Mouse (Mus musculus) kidney, adult 2 months (tissue): ENCODE results near the gene Dcdc2c.

ENCODE experiments used
- CTCF ChIP-seq: fragments of 200-500 bp; conservative IDR thresholded peaks from 2 replicates; pipeline ENCODE4 v1.5.1; 2011; ENCODE audit warnings: low read depth, mild to moderate bottlenecking, control low read depth, low read length, moderate library complexity, mixed read lengths; ENCODE audit not compliant: insufficient read depth, insufficient read length
- POLR2A ChIP-seq: fragments of 200-500 bp; IDR thresholded peaks from one replicate; pipeline ENCODE4 v1.6.1; 2011; ENCODE audit warnings: low read depth, low read length, control low read depth

DNA sequence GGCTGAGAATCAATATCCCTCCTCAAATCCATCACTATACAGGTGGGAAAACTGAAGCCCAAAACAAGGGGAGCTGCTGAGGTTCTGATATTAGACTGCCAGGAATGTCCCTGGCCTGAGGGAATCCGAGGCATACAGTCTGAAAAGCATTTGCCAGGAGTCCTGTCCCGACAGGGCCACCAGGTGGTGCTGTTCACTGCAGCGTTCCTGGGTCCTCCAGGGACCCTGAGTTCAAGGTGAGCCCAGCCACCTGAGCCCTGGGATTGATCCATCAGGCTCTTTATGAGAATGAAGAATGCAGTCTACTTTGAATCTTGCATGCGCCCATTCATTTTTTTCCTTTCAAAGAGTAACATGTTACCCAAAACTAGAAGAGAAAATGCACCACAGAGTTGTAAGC, 26.9 kb upstream of the Dcdc2c start:
- TF ChIP-seq CTCF (peak; percentile 46), POLR2A (no peak)
